Mouse (Mus musculus) embryonic fibroblast, embryonic 13.5 days (primary cell): ENCODE results near the gene Iqschfp. TPM values are rescaled to one million over a fixed set of nuclear protein-coding genes. Genes with fewer than 3 reads are reported as not detected.

ENCODE experiments used
- H3K27ac ChIP-seq: 2 replicates; pipeline ENCODE4 v1.5.1; 2012; ENCODE audit warnings: low read length, control low read depth, inconsistent platforms; ENCODE audit not compliant: insufficient read depth
- H3K4me1 ChIP-seq: 2 replicates; pipeline ENCODE4 v1.6.1; 2011; ENCODE audit warnings: low read length; ENCODE audit not compliant: control insufficient read depth, insufficient read depth
- H3K4me3 ChIP-seq: 2 replicates; pipeline ENCODE4 v1.5.1; 2011; ENCODE audit warnings: mild to moderate bottlenecking, control low read depth, low read length; ENCODE audit not compliant: insufficient read depth
- CTCF ChIP-seq: IDR thresholded peaks from 2 replicates; pipeline ENCODE4 v1.5.1; 2011; ENCODE audit warnings: mild to moderate bottlenecking, control low read depth, low read length, moderate library complexity, borderline replicate concordance; ENCODE audit not compliant: insufficient read depth
- POLR2A ChIP-seq: IDR thresholded peaks from 2 replicates; pipeline ENCODE4 v1.6.1; 2011; ENCODE audit warnings: low read depth, mild to moderate bottlenecking, control low read depth, low read length, moderate library complexity
- polyA plus RNA-seq: library from polyadenylated mRNA; stranded (reverse); fragments of >200 nt; gene quantifications from 2 replicates; pipeline ENCODE4 v1.2.4, GENCODE M21; 2011; ENCODE audit warnings: low read depth; ENCODE audit not compliant: missing spikeins, insufficient read length

Iqschfp gene
- polyA plus RNA-seq, 1 experiment: not detected

GRCm38 (mm10) chr3:68593073-68593867 is 701.2 kb downstream of the Iqschfp start:
- H3K27ac ChIP-seq: no peak overlapping the region

GRCm38 (mm10) chr3:68595316-68595925 is 703.4 kb downstream of the Iqschfp start:
- Histone ChIP-seq H3K27ac (no peak overlapping the region), H3K4me3 (no peak overlapping the region), H3K4me1 (peaks cover 10% of the 10 kb centered on the region)
- no peak for TF ChIP-seq CTCF
- TF ChIP-seq POLR2A: no peak

More at GRCm38 (mm10) chr3:68593073-68593867, 701.2 kb downstream of the Iqschfp start:
- Histone ChIP-seq H3K4me3 (no peak overlapping the region), H3K4me1 (peaks cover 12% of the 10 kb centered on the region)
- TF ChIP-seq CTCF (no peak), POLR2A (no peak)

- Histone ChIP-seq H3K27ac (no peak overlapping the region), H3K4me1 (peaks cover 7% of the 10 kb centered on the region), H3K4me3 (no peak overlapping the region)
- no peak for TF ChIP-seq POLR2A
- TF ChIP-seq CTCF: no peak
These were observed 704.9 kb downstream of the Iqschfp start for GRCm38 (mm10) chr3:68596938-68597337.

DNA sequence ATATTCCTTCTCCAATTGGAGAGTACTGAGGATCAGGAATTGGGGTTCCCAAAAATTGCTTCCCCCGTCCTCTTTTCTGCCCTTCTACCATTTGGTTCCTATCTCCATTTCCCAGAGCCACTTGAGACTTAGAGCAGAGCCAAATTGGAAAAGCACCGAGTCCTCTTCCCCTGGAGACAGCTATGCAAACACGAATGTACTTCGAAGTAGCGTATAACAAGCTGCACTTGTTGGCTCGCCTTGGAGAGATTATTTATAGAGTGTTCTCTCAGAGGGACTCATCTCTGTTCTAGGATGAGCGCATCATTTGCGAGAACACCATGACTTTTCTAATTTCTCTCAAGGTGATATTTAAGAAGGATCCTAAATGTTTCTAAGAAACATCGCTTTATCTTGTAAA is 710.9 kb downstream of the Iqschfp start:
- Histone ChIP-seq H3K4me1 (no peaks in the 10 kb centered on the region), H3K4me3 (no peak overlapping the region), H3K27ac (no peak overlapping the region)
- TF ChIP-seq POLR2A (no peak), CTCF (no peak)

- no peak for TF ChIP-seq POLR2A
- H3K4me3 ChIP-seq: no peak overlapping the region
- no peak overlapping the region for H3K27ac ChIP-seq
- H3K4me1 ChIP-seq: no peaks in the 10 kb centered on the region; the same call in 1 of the 2 replicates
These were observed 712.4 kb downstream of the Iqschfp start for GRCm38 (mm10) chr3:68604467-68604866.

- peaks cover 4% of the 10 kb centered on the region for H3K4me1 ChIP-seq
- no peak overlapping the region for H3K27ac ChIP-seq
- TF ChIP-seq CTCF (no peak), POLR2A (no peak)
- H3K4me3 ChIP-seq: no peak overlapping the region
These were observed 712.9 kb downstream of the Iqschfp start for GRCm38 (mm10) chr3:68604962-68605361.

DNA sequence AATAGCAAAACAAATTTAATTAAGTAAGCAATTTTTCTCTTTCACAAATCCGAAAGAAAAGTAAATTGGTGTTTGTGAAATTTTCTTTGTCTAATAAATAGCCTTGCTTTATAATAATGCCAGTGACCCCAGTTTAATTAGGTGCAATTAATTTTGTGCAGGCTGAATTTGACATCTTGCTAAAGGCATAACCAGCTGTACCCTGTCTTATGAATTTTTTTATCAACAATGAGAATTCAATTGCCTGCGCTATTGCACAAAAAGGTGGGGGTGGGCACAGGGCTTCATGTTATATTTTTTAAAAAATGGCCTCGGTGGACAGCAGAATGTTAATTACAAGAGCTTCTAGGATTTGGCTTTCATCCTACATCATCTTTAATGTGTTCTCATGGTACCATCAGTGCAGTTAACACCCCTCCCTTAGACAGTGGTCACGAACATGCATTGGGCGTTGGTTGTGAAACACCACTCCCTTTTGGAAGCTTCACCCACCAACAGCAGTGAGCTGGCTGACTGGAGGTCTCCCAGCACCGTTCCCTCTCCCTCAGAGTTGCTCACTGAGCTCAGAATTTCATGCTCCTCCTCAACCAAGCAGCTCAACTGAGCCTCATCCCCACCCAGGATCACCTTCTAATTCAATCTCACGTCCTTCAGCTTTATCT is 714.0 kb downstream of the Iqschfp start:
- Histone ChIP-seq H3K4me3 (no peak overlapping the region), H3K4me1 (peaks cover 10% of the 10 kb centered on the region), H3K27ac (no peak overlapping the region)
- TF ChIP-seq POLR2A (no peak), CTCF (no peak)

- peaks cover 11% of the 10 kb centered on the region for H3K4me1 ChIP-seq
- no peak overlapping the region for H3K27ac ChIP-seq
- no peak for TF ChIP-seq CTCF
- no peak for TF ChIP-seq POLR2A
- no peak overlapping the region for H3K4me3 ChIP-seq
These were observed 714.7 kb downstream of the Iqschfp start for GRCm38 (mm10) chr3:68606730-68607129.

- no peak for TF ChIP-seq CTCF
- no peak for TF ChIP-seq POLR2A
- Histone ChIP-seq H3K4me3 (no peak overlapping the region), H3K4me1 (peaks cover 11% of the 10 kb centered on the region), H3K27ac (no peak overlapping the region)
These were observed 715.3 kb downstream of the Iqschfp start for GRCm38 (mm10) chr3:68607336-68607735.
